ENCODE assay signal across 12 mouse cellular contexts in genomic region chrX:23466031-23466430, GRCm38 (mm10).
DNase-seq lines count a peak whose midpoint lies in the region; ATAC-seq and TF ChIP-seq lines count a peak whose summit lies in the region.
"Had no signal": no experiment of that assay in that cellular context is flagged by ENCODE, and none has a peak within 500 bp of the region (broad histone marks: within the 10 kb centered on the region; RNA-seq: fewer than 3 reads in every experiment).

No protein-coding gene starts in this region.

- no peak overlapping the region for H3K9ac ChIP-seq in lung, embryonic 14.5 days
- H3K9ac ChIP-seq in kidney, embryonic 14.5 days (ENCODE audit: low read depth, low read length): no peak overlapping the region
- H3K9ac ChIP-seq: embryonic facial prominence, embryonic 15.5 days; limb, embryonic 13.5 days had no signal

- peak; percentile 71 for DNase-seq in lung, embryonic 14.5 days
- DNase-seq in lung, adult 2 months: no peak
- peak; percentile 17 for DNase-seq in embryo, embryonic 9.5 days (ENCODE audit: extremely low spot score)
- DNase-seq in lung, postnatal 4 days: peak; percentile 7 to 44
- DNase-seq: thymus, adult 2 months had no signal

- no peak overlapping the region for H3K4me3 ChIP-seq in lung, embryonic 14.5 days (ENCODE audit: low read depth, low read length)
- H3K4me3 ChIP-seq in lung, adult 2 months (replicated peaks; ENCODE audit: extremely low read depth, low read depth, low read length): no peak overlapping the region
- H3K4me3 ChIP-seq in kidney, embryonic 14.5 days (ENCODE audit: low read length): no peak overlapping the region
- H3K4me3 ChIP-seq: embryonic facial prominence, embryonic 15.5 days; limb, embryonic 13.5 days had no signal

- no peak for TF ChIP-seq CTCF in lung, embryonic 14.5 days (IDR thresholded peaks at IDR 0.05; ENCODE audit: low read depth)
- no peak for TF ChIP-seq CTCF in lung, adult 2 months (IDR thresholded peaks at IDR 0.05; ENCODE audit: insufficient read depth, low read length)

- H3K27me3 ChIP-seq in lung, embryonic 14.5 days (ENCODE audit: insufficient read depth, low read length): no peaks in the 10 kb centered on the region
- no peaks in the 10 kb centered on the region for H3K27me3 ChIP-seq in kidney, embryonic 14.5 days (ENCODE audit: control insufficient read depth, insufficient read depth, low read length)
- H3K27me3 ChIP-seq: embryonic facial prominence, embryonic 15.5 days; limb, embryonic 13.5 days had no signal

- no peaks in the 10 kb centered on the region for H3K4me1 ChIP-seq in lung, embryonic 14.5 days (ENCODE audit: insufficient read depth)
- H3K4me1 ChIP-seq in lung, adult 2 months (ENCODE audit: control insufficient read depth, insufficient read depth, low read length): no peaks in the 10 kb centered on the region
- H3K4me1 ChIP-seq in kidney, embryonic 14.5 days (ENCODE audit: control insufficient read depth, insufficient read depth, low read length): no peaks in the 10 kb centered on the region
- H3K4me1 ChIP-seq: embryonic facial prominence, embryonic 15.5 days; limb, embryonic 13.5 days had no signal

- no peak overlapping the region for H3K27ac ChIP-seq in lung, embryonic 14.5 days (ENCODE audit: low read depth)
- H3K27ac ChIP-seq in kidney, embryonic 14.5 days (ENCODE audit: low read depth, low read length): no peak overlapping the region
- H3K27ac ChIP-seq: embryonic facial prominence, embryonic 15.5 days; limb, embryonic 13.5 days had no signal

- H3K36me3 ChIP-seq in lung, embryonic 14.5 days (ENCODE audit: insufficient read depth): no peaks in the 10 kb centered on the region
- H3K36me3 ChIP-seq in kidney, embryonic 14.5 days (ENCODE audit: control insufficient read depth, insufficient read depth, low read length): no peaks in the 10 kb centered on the region
- H3K36me3 ChIP-seq: embryonic facial prominence, embryonic 15.5 days; limb, embryonic 13.5 days had no signal

- no peak for TF ChIP-seq POLR2A in lung, adult 2 months (IDR thresholded peaks at IDR 0.05; ENCODE audit: borderline replicate concordance, extremely low read depth, low read depth, low read length)

- ATAC-seq in lung, embryonic 14.5 days (ENCODE audit: insufficient read depth): peak; percentile 97
- peak; percentile 76 for ATAC-seq in kidney, embryonic 14.5 days (ENCODE audit: low FRiP score, low TSS enrichment)
- ATAC-seq in frontal cortex, adult (ENCODE audit: low TSS enrichment): no peak
- no peak for ATAC-seq in megakaryocyte, adult 5-6 weeks (ENCODE audit: poor library complexity, severe bottlenecking)
- ATAC-seq: intestine, embryonic 16.5 days had no signal

- no peak overlapping the region for H3K4me2 ChIP-seq in lung, embryonic 14.5 days
- no peak overlapping the region for H3K4me2 ChIP-seq in kidney, embryonic 14.5 days (replicated peaks; ENCODE audit: low read depth, low read length)
- H3K4me2 ChIP-seq: embryonic facial prominence, embryonic 15.5 days; heart, embryonic 11.5 days; limb, embryonic 13.5 days had no signal

- no peaks in the 10 kb centered on the region for H3K9me3 ChIP-seq in lung, embryonic 14.5 days (ENCODE audit: low read depth, low read length)
- H3K9me3 ChIP-seq in kidney, embryonic 14.5 days (ENCODE audit: control insufficient read depth, low read length): no peaks in the 10 kb centered on the region
- H3K9me3 ChIP-seq: embryonic facial prominence, embryonic 15.5 days; limb, embryonic 13.5 days had no signal

Comparison
In these comparisons a context has a peak if more than half of its experiments do, and no peak if none do; other contexts are left out.
1. ATAC-seq: peak in lung, embryonic 14.5 days (single experiment) and kidney, embryonic 14.5 days (single experiment); none in frontal cortex, adult (single experiment) and megakaryocyte, adult 5-6 weeks (single experiment).